Mouse (Mus musculus) intestine, embryonic 14.5 days (tissue): Measurements from ENCODE around the gene Serinc5. TPM values are rescaled to one million over a fixed set of nuclear protein-coding genes. Genes with fewer than 3 reads are reported as not detected.

ENCODE experiments used
- ATAC-seq: fragments of 200-750 bp; cut with Nextera tagmentation; replicated peaks from 2 replicates; pipeline ENCODE4 v1.8.0; 2017; ENCODE audit warnings: low read depth, moderate number of reproducible peaks, moderate TSS enrichment, moderate library complexity; ENCODE audit not compliant: low FRiP score, low TSS enrichment
- DNase-seq: peaks from one replicate; pipeline ENCODE4 v3.0.0-alpha.2; 2018; ENCODE audit warnings: low spot score
- H3K27ac ChIP-seq: fragments of 300-500 bp; sonication (generic); 2 replicates; pipeline ENCODE4 v1.5.1; 2014; ENCODE audit warnings: low read depth, mild to moderate bottlenecking, control low read depth
- H3K27me3 ChIP-seq: fragments of 300-500 bp; sonication (generic); replicated peaks from 2 replicates; pipeline ENCODE4 v1.6.1; 2014; ENCODE audit warnings: low read length, control low read depth; ENCODE audit not compliant: control insufficient read depth, insufficient read depth
- H3K36me3 ChIP-seq: fragments of 300-500 bp; sonication (generic); 2 replicates; pipeline ENCODE4 v1.6.1; 2014; ENCODE audit warnings: low read length, control low read depth; ENCODE audit not compliant: control insufficient read depth, insufficient read depth
- H3K4me1 ChIP-seq: fragments of 300-500 bp; sonication (generic); replicated peaks from 2 replicates; pipeline ENCODE4 v1.6.1; 2014; ENCODE audit warnings: low read length, control low read depth, mixed read lengths; ENCODE audit not compliant: control insufficient read depth, insufficient read depth
- H3K4me2 ChIP-seq: fragments of 300-500 bp; sonication (generic); 2 replicates; pipeline ENCODE4 v1.6.1; 2014; ENCODE audit warnings: low read length
- H3K4me3 ChIP-seq: fragments of 300-500 bp; sonication (generic); 2 replicates; pipeline ENCODE4 v1.5.1; 2014; ENCODE audit warnings: low read depth, low read length, control low read depth, mixed read lengths
- H3K9ac ChIP-seq: fragments of 300-500 bp; sonication (generic); 2 replicates; pipeline ENCODE4 v1.6.1; 2014; ENCODE audit warnings: mild to moderate bottlenecking, low read length
- H3K9me3 ChIP-seq: fragments of 300-500 bp; sonication (generic); 2 replicates; pipeline ENCODE4 v1.6.1; 2016; ENCODE audit warnings: low read length, control low read depth; ENCODE audit not compliant: control insufficient read depth
- WGBS: fragments of 180-500 bp; shearing (Covaris S2); extraction: QIAGEN DNeasy Blood & Tissue Kit; methylation state at CpG from one replicate; pipeline ENCODE4 v1.1.7; 2014; 5-methylcytosine and 5-hydroxymethylcytosine counted together
- polyA plus RNA-seq: library from polyadenylated mRNA; unstranded; fragments of >200 nt; fragmentation: Nextera tagmentation; extraction: Ambion mirVana; gene quantifications from 2 replicates; pipeline ENCODE4 v1.2.1, GENCODE M21; 2014

The Serinc5 gene
- polyA plus RNA-seq, 1 experiment from 2014 or later: 24.9 TPM

DNA sequence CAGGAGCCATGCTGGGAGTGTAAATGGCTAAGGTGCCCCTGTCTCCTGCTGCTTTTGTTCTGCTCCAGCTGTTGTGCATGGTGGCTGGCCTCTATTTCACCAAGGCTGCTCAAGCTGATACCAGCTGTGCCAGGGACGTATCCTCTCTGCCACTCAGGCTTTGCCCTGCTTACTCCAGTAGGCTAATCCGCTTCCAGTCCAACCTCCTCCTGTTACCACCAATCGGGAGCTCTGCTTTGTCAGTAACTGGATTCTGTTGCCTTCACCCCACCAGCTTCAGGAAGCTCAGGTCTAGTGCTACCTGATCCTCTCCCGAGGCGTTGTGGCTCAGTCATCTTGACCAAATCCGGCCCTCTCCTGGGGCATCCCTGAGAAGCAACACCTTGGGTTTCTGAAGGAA lies 33.9 kb downstream of the Serinc5 start:
- H3K9ac ChIP-seq: no peak overlapping the region
- ATAC-seq (no peak), DNase-seq (no peak)
- no peak overlapping the region for H3K4me2 ChIP-seq
- H3K27ac ChIP-seq: no peak overlapping the region
- no peak overlapping the region for H3K4me3 ChIP-seq
- peaks cover under 1% of the 10 kb centered on the region; the same call in 1 of the 2 replicates for H3K4me1 ChIP-seq
- H3K9me3 ChIP-seq: no peaks in the 10 kb centered on the region
- WGBS: 75% methylated on average over 6 of the region's 6 CpGs
- H3K27me3 ChIP-seq: no peaks in the 10 kb centered on the region
- H3K36me3 ChIP-seq: no peaks in the 10 kb centered on the region

DNA sequence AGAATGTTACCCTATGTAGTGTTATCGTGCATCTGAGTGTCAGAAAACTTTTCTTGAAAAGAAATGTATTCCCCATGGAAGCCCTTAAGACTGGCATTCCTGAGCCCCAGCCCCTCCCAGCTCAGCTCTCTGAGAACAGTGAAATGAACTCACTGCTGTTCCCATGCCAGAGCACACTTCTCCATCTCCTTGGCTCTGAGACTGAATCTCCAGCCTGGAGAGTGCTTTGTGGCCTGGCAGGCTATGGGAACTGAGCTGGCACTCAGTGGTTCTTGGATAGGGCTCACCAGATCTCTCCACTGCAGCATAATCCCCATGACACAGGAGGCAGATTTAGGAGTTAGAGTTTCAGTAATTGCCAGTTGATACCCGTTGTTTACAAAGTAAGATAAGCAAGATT lies 36.8 kb downstream of the Serinc5 start:
- Histone ChIP-seq H3K4me2 (no peak overlapping the region), H3K4me3 (no peak overlapping the region), H3K4me1 (peaks cover 17% of the 10 kb centered on the region), H3K9me3 (no peaks in the 10 kb centered on the region), H3K9ac (no peak overlapping the region), H3K27me3 (no peaks in the 10 kb centered on the region), H3K36me3 (no peaks in the 10 kb centered on the region), H3K27ac (no peak overlapping the region)
- WGBS: 48% methylated on average over 2 of the region's 2 CpGs
- no peak for ATAC-seq
- no peak for DNase-seq

DNA sequence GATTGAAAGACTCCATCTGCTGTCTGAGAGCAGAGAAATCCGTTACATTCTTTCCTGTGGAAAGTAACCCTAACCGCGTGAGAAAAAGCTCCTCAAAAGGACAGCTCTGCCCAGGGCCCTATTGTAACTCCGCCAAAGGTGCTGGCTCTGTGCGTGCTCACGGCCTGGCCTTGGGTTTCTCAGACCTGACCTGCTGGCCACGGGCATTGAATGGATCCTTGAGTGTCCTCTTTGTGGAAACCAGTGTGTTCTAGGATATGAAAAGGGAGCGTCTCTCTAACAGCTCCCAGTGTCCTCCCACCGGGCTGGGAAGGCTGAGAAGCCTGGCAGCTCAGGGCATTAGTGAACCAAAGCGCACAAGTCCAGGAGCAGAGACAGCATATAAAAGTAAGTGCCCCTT lies 38.2 kb downstream of the Serinc5 start:
- H3K4me2 ChIP-seq: no peak overlapping the region
- H3K36me3 ChIP-seq: no peaks in the 10 kb centered on the region
- H3K4me3 ChIP-seq: no peak overlapping the region
- H3K27me3 ChIP-seq: no peaks in the 10 kb centered on the region
- H3K9ac ChIP-seq: no peak overlapping the region
- no peaks in the 10 kb centered on the region for H3K9me3 ChIP-seq
- H3K4me1 ChIP-seq: peaks cover 25% of the 10 kb centered on the region
- 87% methylated on average over 10 of the region's 10 CpGs for WGBS
- DNase-seq: no peak
- H3K27ac ChIP-seq: no peak overlapping the region
- ATAC-seq: no peak

DNA sequence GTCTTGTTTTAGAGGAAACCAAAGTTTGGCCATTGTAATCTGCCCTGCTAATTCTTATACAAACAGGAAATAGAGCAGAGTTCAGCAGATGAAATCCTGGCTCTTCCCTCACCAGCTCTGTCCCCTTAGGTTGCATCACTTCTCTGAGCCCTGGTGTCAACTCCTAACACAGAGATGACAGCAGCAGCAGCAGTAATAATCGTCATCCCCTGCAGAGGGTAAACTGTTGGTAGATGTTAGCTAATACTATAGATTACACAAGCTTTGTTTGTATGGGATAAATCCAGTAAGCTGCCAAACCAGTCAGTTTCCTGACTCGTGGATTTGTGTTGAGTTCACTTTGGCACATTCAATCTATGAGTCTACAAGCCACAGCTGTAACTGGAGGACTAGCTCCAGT lies 40.1 kb downstream of the Serinc5 start:
- ATAC-seq (no peak), DNase-seq (no peak)
- 21% methylated on average over 2 of the region's 2 CpGs for WGBS

DNA sequence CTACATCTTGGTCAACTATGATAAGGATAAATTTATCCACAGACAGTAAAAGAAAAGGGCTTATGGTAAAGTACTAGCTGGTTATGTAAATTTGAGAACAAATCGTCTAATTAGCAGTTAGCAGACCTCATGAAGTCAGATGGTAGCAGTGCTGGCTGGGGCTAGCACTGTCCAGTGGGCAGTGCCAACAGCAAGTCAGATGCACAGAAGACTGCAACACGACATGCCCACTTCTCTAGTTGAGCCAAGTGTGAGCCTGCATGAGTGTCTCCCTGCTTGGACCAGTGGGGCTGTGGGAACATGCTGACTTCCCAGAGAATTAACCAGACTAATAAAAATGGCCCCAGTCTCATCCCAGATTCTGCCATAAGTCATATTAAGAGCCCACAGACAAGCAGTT lies 41.6 kb downstream of the Serinc5 start:
- Histone ChIP-seq H3K4me2 (no peak overlapping the region), H3K27me3 (no peaks in the 10 kb centered on the region), H3K27ac (no peak overlapping the region), H3K9me3 (no peaks in the 10 kb centered on the region), H3K4me1 (peaks cover 25% of the 10 kb centered on the region), H3K9ac (no peak overlapping the region), H3K36me3 (no peaks in the 10 kb centered on the region), H3K4me3 (no peak overlapping the region)
- DNase-seq (no peak), ATAC-seq (no peak)
- WGBS: 74% methylated on average over 2 of the region's 2 CpGs

More for the DNA sequence above, 40.1 kb downstream of the Serinc5 start:
- Histone ChIP-seq H3K27ac (no peak overlapping the region), H3K9ac (no peak overlapping the region), H3K27me3 (no peaks in the 10 kb centered on the region), H3K4me1 (peaks cover 25% of the 10 kb centered on the region), H3K9me3 (no peaks in the 10 kb centered on the region), H3K4me2 (no peak overlapping the region), H3K36me3 (no peaks in the 10 kb centered on the region), H3K4me3 (no peak overlapping the region)

DNA sequence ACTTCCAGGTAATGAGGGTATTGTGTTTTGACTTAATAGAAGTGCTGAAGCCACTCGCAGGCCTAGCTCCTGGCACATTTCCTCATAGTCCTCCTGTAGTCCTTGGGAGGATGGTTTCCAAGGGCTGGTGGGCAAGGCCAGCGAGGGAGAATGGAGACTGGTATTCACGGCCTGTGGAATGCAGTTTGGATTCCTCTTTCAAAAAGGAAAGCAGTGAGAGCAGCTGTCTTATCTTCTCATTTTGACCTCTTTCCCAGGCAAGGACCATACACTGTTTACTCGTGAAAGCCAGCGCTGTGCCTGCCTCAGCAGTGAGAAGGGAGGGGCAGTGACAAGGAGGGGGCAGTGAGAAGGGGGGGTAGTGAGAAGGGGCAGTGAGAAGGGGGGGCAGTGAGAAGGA lies 42.4 kb downstream of the Serinc5 start:
- no peak for ATAC-seq
- Histone ChIP-seq H3K9me3 (no peaks in the 10 kb centered on the region), H3K27ac (no peak overlapping the region), H3K27me3 (no peaks in the 10 kb centered on the region), H3K4me2 (no peak overlapping the region), H3K4me3 (no peak overlapping the region), H3K36me3 (no peaks in the 10 kb centered on the region), H3K9ac (no peak overlapping the region), H3K4me1 (peaks cover 25% of the 10 kb centered on the region)
- DNase-seq: no peak
- 10% methylated on average over 5 of the region's 5 CpGs for WGBS

DNA sequence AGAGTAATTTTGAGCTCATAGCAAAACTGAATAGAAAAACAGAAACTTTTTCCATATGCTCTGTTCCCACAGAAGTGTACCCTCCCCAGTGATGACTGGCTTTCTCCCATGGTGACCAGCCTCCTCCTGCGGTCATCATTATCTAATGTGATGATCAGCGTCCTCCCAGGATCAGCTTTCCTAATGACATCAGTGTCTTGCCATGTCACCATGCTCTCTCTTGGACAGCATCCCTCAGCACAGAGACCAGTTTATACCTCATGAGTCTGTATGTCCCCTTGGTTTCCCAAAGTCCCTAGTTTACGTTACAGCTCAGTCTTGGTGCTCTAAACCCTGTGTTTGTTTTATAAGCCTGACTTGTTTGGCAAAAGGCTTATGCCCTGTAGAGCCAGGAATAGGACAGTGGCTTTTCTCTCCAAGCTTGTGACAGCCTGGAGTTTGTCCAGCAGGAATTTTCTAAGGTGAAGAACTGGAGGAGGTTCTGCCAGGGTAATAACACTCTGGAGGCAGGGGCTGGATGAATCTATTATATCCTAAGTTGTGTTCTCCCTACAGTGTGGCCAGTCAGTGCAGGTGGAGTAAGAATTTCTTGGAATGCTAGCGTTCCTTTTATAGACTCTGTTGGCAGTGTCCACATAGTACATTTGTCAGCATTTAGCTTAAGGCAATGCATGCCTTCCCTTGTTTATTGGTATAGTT lies 46.1 kb downstream of the Serinc5 start:
- Histone ChIP-seq H3K4me3 (no peak overlapping the region), H3K4me2 (no peak overlapping the region), H3K9me3 (no peaks in the 10 kb centered on the region), H3K27ac (no peak overlapping the region), H3K9ac (no peak overlapping the region), H3K36me3 (0 out of 2 replicates have a peak, but pooled peaks cover 6% of the 10 kb centered on the region), H3K4me1 (peaks cover 16% of the 10 kb centered on the region), H3K27me3 (no peaks in the 10 kb centered on the region)
- no peak for ATAC-seq
- DNase-seq: no peak
- 60% methylated on average over 4 of the region's 4 CpGs for WGBS

DNA sequence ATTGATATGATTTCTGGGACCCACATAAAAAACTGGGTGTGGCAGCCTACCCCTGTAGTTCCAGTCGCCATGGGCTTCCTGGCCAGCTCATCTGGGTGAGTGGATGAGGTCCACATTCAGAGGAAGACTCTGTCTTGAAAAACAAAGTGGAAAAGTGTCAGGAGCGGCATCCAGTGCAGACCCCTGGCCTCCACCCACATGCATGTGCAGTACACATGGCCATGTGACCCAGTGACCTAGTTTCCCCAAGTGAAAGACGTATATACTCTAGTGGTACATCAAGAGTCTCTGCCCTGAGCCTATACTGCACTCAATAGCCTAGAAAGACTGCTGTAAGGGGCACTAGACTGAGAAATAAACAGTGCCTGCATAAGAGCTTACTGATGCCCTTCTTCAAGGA lies 48.7 kb downstream of the Serinc5 start:
- H3K4me1 ChIP-seq: peaks cover 5% of the 10 kb centered on the region; the same call in 1 of the 2 replicates

More for the DNA sequence above, 48.7 kb downstream of the Serinc5 start:
- ATAC-seq (no peak), DNase-seq (no peak)
- Histone ChIP-seq H3K27me3 (no peaks in the 10 kb centered on the region), H3K9ac (no peak overlapping the region), H3K9me3 (no peaks in the 10 kb centered on the region), H3K27ac (no peak overlapping the region), H3K4me3 (no peak overlapping the region), H3K36me3 (0 out of 2 replicates have a peak, but pooled peaks cover 7% of the 10 kb centered on the region), H3K4me2 (no peak overlapping the region)
- WGBS: 70% methylated on average over 3 of the region's 3 CpGs
